Mouse (Mus musculus): ENCODE data around the gene Rbm17.
A peak's percentile ranks its signal among the peaks of the same experiment; 100 is the strongest.
"Not testable (repeated sequence)": the region's sequence is repeated elsewhere in the genome, so short reads cannot be mapped to it uniquely, and the experiment has no call there.

Rbm17 gene

DNA sequence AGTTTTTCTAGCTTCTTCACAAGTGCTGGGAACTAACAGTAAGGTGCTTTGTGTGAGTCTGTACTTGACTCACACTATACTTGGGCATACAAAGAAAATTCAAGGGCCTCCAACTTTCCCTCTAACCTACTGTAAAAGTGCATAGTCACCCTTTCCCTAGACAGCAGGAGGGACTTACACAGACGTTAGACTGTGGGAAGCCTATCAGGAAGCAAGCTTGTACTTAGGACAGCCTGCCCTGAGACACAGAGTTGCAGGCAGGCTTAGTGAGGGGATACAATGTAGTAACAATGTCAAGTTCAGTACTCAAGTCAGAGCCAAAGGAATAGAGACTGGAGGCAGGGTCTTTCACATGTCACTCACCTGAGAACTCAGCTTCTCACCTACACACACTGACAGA lies 58.6 kb downstream of the Rbm17 start:
- DNase-seq (ENCODE audit: low read depth, low spot score): no peak

DNA sequence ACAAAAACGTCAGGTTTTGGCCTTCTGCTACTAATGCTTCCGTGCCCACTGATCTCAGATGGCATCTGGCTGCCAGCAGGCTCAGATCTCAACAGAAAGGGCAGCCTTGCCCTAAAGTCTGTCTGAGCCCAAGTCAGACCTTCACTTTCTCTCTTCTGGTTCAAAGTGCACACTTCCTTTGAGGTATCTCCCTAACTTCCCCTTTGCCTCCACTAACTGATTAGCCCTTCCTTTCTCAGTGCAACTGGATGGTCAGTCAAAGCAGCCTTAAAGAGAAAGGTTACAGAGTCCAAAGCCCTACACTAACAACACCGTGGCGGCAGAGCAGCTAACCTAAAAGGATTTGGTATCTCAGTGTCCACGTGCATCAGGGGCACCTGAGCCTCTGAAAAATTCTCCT lies 59.6 kb downstream of the Rbm17 start:
- no peak for DNase-seq (ENCODE audit: low read depth, low spot score)

DNA sequence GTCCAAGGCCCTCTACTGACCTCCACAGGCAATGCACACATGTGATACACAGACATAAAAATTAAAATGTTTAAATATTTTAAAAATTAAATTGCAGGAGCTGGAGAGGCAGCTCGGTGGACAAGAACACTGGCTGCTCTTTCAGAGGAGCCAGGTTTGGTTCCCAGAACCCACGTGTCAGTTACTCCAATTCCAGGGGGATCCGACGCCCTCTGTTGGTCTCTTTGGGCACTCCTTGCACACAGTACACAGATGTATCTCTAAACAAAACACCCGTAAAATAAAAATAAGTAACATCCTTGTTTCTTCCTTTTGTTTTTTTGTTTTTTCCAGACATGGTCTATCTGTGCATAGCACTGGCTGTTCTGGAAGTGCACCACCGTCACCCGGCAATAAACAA lies 60.8 kb downstream of the Rbm17 start:
- DNase-seq (ENCODE audit: low read depth, low spot score): no peak

- DNase-seq (ENCODE audit: low read depth, low spot score): peak; percentile 49
Measured at GRCm38 (mm10) chr2:11542640-11543039, 61.3 kb downstream of the Rbm17 start.

DNA sequence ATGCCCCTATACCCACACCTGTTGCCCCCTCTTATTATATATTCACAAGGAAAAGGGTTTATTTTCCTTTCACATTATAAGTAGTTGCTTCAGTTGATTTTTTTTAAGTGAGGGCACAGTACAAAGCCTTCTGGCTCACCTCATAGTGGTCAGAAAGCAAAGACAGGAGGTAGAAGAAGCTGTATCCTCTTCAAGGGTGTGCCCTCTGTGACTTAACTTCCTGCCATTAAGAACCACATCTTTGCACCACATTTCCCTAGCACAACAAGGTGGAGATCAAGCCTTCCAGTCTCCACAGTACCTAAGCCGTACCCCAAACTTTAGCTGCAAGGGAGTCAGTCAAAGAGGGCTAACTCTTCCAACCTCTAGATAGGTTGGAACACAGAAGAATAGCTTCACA lies 61.8 kb downstream of the Rbm17 start:
- DNase-seq (ENCODE audit: low read depth, low spot score): peak; percentile 54

DNA sequence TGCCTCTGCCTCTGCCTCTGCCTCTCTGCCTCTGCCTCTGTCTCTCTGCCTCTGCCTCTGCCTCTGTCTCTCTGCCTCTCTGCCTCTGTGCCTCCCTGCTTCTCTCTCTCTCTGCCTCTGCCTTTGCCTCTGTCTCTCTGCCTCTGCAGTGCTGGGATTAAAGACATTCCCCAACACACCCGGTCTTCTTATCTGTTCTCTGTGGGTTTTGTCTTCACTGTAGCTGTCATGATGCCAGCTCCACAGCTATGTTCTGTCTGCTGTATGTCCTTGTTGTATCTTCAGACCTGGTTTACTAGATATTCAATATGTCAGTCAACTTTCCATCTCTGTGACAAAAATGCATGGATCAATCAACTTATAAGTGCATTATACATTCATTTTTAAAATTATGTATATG lies 62.4 kb downstream of the Rbm17 start:
- not testable (repeated sequence) for DNase-seq (ENCODE audit: low read depth, low spot score)

DNA sequence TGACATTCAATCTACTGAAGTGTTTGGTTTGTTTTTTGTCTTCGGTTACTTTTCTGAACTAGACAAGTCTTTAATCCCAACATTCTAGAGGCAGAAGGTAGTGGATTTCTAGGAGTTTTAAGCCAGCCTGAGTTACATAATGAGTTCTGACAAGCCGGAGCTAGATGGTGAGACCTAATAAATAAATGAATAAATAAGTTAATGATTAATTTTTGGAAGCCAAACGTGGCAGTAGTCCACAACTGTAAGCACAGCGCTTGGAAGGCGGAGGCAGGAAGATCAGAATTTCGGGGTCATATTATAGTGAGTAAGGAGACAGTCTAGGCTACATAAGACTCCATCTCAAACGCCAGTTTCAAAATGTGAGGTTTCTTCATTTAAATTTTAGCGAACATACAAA lies 68.0 kb downstream of the Rbm17 start:
- DNase-seq (ENCODE audit: low read depth, low spot score): no peak
